Mouse (Mus musculus) erythroblast, adult 5-6 weeks (primary cell): ENCODE data around the gene Nedd4. TPM values are rescaled to one million over a fixed set of nuclear protein-coding genes. Genes with fewer than 3 reads are reported as not detected.

Experiments
- ATAC-seq: replicated peaks from 2 replicates; pipeline ENCODE4 v1.8.0; 2016; ENCODE audit warnings: moderate number of reproducible peaks, mild to moderate bottlenecking, moderate TSS enrichment, inconsistent platforms; ENCODE audit not compliant: poor library complexity, low FRiP score, severe bottlenecking
- total RNA-seq, 2 experiments: library from RNA; stranded (forward) in 1 of 2; stranded (reverse) in 1 of 2; fragments of 150-400 nt in 1 of 2; fragments of 200-764, 138-1000 nt in 1 of 2; gene quantifications; 2 replicates each; pipeline versions ENCODE4 v1.2.3 to v1.2.4; 2015 to 2017; ENCODE audit warnings: low replicate concordance in 2 of 2

The Nedd4 gene
- total RNA-seq, 2 experiments from 2014 or later, result 48.2 to 56.2 TPM

DNA sequence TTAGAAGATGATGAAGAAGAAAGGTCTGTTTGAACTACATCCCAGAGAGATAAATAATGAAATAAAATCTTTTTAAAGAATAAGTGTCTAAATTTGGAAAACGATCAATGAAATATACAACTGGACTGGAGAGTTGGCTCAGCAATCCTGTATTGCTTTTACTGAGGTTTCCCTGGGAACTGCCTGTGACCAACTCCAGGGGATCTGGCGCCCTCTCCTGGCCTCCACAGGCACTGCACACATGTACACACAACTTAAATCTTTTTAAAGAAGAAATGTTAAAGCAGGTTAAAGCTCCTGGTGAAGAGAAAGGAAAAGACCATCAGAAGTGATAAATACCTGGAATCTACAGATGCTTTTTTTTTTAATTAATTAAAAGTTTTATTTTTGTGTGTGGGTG lies 10.2 kb downstream of the Nedd4 start:
- peak; percentile 82 for ATAC-seq

DNA sequence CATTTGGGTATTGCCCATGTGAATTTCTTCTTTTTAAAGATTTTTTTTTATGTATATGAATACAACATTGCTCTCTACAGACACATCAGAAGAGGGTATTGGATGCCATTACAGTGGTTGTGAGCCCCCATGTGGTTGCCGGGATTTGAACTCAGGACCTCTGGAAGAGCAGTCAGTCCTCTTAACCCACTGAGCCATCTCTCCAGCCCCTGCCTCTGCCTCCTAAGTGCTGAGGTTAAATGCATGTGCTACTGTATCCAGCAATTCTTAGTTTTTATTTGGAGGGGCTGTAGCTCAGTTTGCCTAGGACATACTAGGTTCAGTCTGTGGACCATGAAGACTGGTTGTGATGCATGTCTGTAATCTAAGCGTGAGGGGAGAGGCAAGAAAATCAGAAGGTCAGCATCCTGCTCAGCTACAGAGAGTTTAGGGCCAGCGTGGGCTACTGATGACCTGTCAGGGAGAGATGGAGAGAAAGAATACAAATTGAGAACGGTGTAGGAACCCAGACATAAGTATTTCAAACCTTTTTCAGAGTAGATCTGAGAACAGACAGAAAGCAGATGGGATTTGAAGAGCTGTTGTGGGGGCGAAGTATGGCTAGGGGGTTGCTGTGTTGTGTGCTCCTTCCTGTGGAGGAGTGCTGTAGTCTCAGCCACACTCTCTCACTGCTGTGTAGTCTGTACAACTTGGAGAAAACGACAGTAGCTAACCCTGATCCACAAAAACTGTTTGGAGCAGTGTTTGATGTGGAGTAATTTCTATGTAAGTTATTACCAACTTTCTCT lies 13.0 kb downstream of the Nedd4 start:
- no peak for ATAC-seq

DNA sequence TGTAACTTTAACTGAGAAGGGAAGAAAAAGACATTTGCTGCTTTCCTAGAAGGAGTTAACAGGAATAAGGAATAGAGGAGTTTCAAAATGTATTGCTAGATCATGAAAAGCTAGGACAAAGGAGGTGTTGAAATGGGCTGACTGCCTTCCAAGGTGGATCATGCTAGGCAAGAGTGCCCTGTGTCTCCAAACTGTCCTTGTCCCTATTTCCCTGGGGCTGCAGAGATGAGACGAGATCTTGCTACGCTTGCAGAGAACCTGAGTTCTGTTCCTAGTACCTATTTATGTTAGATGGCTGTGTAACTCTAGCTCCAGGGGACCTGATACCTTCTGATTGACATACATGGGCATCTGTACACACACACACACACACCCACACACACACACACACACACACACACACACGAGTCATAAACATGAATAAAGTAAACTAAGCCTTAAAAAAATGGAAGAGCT lies 13.6 kb downstream of the Nedd4 start:
- no peak for ATAC-seq

DNA sequence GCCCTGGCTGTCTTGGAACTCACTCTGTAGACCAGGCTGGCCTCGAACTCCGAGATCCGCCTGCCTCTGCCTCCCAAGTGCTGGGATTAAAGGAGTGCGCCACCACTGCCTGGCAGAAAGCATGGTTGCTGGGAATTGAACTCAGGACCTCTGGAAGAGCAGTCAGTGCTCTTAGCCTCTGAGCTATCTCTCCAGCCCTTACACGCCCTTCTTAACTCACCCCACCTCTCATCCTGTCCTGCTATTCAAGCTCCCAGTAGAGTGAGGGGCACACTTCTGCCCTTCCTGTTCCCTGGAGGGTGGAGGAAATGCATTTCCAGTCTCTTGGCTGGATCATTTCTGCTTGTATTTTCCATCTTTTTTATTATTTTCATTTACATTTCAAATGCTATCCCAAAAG lies 15.5 kb downstream of the Nedd4 start:
- ATAC-seq, result no peak

DNA sequence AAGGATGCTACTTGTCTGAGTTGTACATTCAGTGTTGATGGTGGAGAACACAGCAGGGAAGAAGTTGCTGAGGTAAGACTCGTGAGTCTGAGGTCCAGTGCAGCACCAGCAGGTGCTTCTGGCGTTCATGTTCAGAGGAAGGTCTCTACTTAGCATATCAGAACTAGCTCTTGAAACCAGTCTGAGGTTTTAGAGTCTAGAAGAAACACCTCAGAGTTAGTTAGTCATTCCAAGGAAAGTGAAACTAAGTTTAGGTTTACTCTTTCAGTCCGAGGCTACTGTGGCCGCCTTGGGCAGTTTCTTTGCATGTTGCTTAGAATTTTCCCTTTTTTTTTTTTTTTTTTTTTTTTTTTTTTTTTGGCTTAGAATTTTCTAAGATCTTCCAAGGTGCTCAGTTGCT lies 16.6 kb downstream of the Nedd4 start:
- no peak for ATAC-seq

DNA sequence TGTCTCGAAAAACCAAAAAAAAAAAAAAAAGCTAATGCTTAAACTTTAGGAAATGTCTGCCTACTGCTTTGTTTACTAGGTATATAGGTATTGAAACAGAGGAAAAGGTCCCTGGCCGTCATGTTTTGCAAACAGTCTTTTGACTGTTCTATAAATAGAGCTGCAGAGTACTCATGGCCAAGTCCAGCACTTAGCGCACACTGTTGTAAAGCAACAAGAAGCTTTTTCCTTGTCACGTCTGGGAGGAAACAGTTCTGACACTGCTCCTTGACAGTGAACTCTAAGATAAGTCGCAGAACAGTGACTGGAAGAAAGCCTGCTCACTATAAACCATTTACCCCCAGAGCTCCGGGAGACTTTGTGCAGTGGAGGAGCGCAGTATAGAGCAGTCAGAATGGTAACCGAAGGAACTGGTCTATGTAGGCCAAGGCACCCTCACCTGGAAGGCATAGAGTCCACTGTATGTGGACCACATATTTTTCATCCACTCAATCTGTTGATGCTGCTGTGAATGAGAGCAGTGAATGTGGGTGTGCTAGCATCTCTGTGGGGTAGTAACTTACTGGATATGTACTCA lies 19.6 kb downstream of the Nedd4 start:
- no peak for ATAC-seq

DNA sequence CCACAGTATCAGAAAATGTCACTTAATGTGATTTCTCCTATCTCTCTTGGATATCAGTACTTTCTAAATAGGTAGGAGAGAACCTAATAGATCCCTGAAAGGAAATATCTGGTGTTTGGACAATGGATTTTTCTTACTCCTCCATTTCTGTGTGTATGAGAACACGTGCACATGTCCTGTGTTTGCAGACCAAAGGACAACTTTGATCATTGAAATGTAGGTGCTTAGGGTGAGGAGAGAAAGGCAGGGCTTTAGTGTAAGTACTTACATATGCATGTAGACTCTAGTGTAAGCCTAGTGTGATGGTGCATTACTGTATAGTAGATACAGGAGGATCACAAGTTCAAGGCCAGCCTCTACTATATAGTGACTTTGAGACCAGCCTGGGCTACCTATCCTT lies 21.1 kb downstream of the Nedd4 start:
- no peak for ATAC-seq

DNA sequence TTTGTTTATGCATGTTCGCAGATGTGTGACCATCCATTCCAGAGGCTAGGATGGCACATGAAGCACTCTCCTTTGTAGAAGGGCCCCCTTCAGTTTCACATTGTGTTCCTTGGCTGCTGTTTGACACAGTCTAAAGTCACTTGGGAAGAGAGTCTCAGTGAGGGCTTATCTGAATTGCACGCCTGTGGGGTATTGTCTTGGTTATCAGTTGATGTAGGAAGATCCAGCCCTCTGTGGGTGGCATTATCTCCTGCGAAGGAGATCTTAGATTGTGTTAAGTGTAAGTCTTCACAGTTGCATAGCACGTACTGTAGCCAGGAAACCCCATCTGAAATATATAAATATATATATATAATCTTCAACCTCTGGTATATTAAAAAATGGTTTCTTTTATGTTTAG lies 23.1 kb downstream of the Nedd4 start:
- ATAC-seq, result no peak

DNA sequence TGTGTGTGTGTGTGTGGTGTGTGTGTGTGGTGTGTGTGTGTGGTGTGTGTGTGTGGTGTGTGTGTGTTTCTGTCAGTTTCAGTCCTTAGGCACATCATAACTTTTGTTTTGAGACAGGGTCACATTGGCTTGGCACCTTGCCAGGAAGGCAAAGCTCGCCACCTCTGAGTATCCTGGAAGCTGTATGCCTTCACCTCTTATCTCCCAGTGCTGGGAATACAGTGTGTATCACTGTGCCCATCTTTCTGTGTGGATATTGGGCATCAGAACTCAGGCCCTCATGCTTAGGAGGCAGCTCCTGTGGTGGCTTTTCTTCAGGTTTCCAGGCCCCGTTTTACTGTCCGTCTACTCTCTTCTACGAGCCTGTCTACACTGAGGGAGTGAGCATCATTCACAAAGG lies 24.4 kb downstream of the Nedd4 start:
- ATAC-seq, result no peak

DNA sequence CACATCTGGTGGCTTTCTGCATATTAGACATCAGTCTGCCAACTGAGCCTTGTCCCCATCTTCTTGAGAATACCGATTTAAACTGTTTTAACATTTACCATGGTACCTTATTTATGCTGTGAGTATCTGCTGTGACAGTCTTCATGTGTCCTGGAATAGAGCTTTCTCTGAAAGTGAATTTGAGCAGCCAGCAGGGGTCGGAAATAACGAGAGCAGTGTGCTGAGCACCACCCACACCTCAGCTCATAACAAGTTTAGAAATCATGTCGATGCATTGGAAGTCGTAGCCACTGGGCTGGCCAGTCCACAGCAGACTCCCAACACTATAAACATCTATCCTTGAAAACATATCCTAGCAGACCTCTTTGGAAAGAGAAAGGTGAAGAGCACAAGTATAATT lies 27.4 kb downstream of the Nedd4 start:
- no peak for ATAC-seq

DNA sequence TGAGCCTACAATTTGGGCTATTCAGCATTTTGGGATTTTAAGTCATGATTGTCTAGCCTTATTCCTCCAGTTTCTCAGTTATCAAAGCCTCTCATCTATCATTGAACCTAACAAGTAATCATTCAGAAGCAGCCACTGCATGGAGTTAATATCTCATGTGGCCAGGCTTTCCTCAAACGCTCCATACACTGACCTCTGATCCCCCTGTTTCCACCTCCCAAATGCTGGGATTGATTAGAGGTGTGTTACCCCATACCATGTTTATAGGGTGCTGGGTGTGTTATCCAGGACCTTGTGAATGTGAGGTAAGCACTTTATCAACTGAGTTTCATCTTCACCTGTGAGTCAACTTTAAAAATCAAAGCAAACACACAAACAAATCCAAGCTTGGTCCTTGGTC lies 28.7 kb downstream of the Nedd4 start:
- ATAC-seq, result no peak

DNA sequence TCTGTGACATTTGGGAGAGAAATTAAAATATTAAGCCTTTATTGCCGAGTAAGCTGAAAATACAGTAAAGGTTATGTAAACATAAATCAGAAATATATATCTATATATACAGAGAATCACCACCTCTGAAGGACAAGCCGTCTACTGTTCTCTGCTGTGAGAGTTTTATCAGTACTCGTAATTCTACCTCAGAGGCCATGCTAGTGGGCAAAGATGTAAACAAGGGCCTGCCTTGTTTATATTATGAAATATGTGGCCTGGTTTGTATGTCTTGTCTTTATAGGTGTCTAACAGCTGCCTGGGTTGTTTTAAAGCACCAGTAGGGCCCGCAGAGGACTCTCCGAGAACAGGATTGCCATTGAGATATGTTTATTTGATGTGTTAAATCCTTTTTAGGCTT lies 29.8 kb downstream of the Nedd4 start:
- ATAC-seq, result no peak

DNA sequence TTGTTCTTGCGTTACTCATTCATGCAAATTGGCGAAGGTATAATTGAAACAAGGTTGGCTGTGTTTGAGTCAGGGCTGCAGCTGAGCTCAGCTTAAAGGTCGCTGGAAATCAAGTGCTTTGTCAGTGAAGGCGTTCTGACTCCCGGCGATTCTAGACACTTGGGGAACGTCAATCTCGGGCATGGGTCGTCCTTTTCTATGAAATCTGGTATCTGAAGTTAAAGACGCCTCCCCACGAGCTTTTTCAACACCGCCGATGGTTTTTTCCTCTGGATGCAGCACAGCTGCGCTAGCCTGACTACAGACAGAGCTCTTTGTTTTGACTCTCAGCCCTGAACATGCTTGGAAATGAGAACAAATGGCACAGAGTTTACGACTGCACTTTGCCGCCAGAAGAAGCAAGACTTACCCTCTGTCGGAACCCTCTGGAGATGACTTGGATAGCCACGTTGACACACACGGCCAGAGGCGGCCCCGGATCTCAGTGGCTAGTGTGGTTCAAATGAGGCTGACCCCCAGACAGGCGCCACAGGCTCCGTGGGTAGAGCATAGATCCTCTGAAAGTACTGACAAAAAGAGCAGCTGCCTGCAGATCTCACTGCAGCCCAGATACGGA lies 31.0 kb downstream of the Nedd4 start:
- no peak for ATAC-seq

DNA sequence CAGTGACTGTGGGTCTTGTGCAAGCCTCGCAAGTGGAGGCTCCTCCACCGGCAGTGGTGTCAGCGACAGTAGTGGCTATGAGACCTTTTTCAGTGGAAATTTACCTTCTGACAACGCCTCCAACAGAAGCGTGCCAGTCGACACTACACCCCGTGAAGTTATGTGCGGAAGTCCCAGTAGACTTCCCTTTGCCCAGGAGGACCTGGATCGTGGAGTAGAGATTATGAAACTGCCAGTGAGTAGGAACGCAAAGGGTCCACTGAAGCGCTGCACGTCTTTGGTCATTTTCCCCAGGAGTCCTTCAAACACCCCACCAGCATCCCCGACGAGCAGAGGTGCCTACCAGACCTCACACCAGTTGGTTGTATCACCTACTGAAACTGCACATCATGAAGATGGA lies 31.7 kb downstream of the Nedd4 start:
- ATAC-seq, result no peak

DNA sequence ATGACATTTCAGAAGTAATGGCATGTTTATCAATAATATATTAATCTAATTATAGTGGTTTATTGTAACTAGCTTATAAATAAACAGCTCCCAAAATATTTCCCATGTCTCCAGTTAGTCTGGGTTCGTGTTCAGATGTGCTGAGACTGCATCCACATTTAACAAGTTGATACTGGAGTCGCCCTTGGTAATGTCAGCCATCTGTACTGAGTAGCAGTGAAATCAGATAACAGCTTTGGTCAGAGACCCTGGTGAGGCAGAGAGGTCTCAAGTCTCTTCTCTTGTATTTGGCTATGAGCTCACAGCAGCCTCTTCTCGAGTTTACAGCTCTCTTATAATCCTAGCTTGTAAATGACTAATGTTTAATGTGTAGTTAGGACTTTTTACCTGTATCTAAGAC lies 34.4 kb downstream of the Nedd4 start:
- no peak for ATAC-seq

DNA sequence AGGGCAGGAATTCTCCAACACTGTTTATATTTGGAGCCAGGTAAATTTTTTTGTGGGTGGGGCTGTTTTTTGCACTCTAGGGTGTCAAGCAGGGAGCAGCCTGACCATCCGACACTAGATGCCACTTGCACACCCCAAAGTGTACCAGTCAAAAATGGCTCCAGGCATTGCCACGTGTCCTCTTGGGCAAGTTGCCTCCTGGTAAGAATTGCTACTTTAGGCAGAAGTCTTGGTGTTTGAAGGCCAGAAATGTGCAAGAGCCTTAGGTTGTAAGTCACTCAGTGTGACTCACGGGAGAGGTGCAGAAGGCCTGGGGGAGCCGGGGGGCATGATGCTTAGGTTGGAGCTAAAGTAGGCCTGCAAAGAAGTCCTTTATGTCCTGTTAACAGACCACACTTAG lies 35.6 kb downstream of the Nedd4 start:
- no peak for ATAC-seq

DNA sequence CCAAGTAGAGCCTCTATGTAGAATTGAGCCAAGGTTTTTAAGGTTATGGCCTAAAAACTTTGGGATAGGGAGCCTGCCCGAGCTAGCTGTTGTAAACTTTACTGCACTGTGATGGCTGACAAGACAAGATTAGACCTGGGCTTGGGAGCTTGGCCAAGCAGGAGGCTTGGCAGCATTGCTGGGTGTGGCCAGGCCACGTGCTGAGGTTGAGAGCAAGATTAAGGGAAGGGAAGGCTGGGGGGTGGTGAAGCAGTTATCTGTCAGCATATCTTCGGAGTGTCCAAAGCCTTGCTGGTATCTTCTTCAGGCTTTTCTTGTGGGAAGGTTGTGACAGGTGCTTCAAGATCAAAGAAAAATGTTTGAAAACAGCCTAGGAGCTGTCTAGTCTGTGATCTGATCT lies 37.6 kb downstream of the Nedd4 start:
- ATAC-seq, result peak; percentile 99

DNA sequence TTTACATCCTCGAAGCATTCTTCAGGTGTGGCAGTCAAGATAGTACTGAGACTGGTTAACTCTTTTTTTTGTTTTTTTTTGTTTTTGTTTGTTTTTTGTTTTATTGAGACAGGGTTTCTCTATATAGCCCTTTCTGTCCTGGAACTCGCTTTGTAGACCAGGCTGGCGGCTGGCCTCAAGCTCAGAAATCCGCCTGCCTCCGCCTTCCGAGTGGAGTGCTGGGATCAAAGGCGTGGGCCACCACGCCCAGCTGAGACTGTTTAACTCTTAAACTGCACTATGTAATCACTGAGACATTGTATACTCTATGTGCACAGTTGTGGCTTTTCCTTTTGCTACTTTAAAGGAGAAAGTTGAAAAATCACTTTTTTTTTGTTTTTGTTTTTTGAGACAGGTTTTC lies 39.3 kb downstream of the Nedd4 start:
- ATAC-seq, result no peak

DNA sequence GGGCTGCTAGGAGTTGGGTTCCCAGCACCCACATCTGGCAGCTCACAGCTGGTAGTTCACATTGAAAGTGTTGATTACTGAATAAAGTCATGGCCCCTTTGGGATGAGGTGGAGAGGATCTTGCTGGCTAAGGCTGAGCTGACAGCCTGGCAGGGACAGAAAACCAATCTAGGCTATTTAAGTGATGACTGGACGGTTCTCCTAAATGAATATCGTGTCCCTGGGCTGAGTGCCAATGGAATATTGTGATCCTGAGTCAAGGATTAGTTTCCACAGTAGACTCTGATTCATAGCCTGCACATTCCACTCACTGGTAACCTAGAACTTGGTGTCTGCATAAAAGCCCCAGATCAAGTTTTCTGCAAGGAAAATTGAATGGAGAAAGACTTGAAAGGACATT lies 39.9 kb downstream of the Nedd4 start:
- ATAC-seq, result no peak

DNA sequence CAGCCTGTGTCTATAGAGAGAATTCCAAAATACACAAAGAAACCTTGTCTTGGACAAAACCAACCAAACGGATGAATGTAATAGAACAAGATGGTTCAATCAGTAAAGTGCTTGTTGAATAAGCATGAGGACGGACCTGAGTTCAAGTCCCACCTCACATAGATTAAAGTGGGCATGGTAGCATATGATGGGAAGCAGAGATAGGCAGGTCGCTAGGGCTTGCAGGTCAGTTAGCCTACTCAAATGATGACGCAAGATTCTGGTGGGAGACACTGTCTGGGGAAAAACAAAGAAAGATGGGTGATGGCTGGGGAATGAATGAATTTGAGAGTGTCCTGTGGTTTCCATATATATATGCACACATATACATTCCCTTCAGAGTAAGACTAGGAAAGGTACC lies 41.0 kb downstream of the Nedd4 start:
- ATAC-seq, result no peak

DNA sequence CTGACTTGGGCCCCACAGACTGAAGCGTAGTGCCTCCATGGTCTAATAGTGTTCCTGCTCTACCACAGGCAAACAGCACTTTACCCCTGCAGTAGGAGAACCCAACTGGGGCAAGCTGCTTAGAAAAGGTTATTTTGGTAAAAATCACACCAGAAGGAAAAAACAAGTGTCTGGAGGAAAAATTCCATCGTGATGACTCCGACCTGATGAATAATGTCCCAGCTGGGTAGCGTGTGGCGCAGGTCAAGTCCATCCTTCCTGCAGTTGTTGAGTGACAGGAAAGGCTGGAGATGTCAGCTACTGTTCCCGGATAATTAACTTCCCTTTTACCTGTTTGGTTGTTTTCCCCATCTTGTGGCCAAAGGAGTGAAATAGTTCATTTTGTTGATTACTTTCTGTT lies 41.6 kb downstream of the Nedd4 start:
- ATAC-seq, result no peak
